Comparison of ENCODE assay signal across 18 mouse cellular contexts in genomic region chr5:66569141-66569801, GRCm38 (mm10). TPM values are rescaled to one million over a fixed set of nuclear protein-coding genes. Genes with fewer than 3 reads are reported as not detected.
DNase-seq lines count a peak whose midpoint lies in the region; ATAC-seq and TF ChIP-seq lines count a peak whose summit lies in the region.
"Had no signal": no experiment of that assay in that cellular context is flagged by ENCODE, and none has a peak within 500 bp of the region (broad histone marks: within the 10 kb centered on the region; RNA-seq: fewer than 3 reads in every experiment).

No protein-coding gene starts in this region.

- no peak overlapping the region for H3K9ac ChIP-seq in midbrain, embryonic 14.5 days (replicated peaks; ENCODE audit: low read length)
- no peak overlapping the region for H3K9ac ChIP-seq in limb, embryonic 15.5 days
- H3K9ac ChIP-seq: forebrain, embryonic 15.5 days had no signal

- H3K36me3 ChIP-seq in kidney, adult 2 months (ENCODE audit: control insufficient read depth, insufficient read depth, low read length): no peaks in the 10 kb centered on the region
- no peaks in the 10 kb centered on the region for H3K36me3 ChIP-seq in midbrain, embryonic 14.5 days (ENCODE audit: control insufficient read depth, insufficient read depth, low read length)
- H3K36me3 ChIP-seq in midbrain, embryonic 10.5 days: no peaks in the 10 kb centered on the region
- no peaks in the 10 kb centered on the region for H3K36me3 ChIP-seq in limb, embryonic 15.5 days
- H3K36me3 ChIP-seq: forebrain, embryonic 15.5 days had no signal

- no peak overlapping the region for H3K4me3 ChIP-seq in kidney, adult 2 months (ENCODE audit: insufficient read depth, low read depth, low read length)
- H3K4me3 ChIP-seq in midbrain, embryonic 14.5 days (replicated peaks; ENCODE audit: low read depth, low read length): no peak overlapping the region
- no peak overlapping the region for H3K4me3 ChIP-seq in midbrain, embryonic 10.5 days
- no peak overlapping the region for H3K4me3 ChIP-seq in limb, embryonic 15.5 days
- H3K4me3 ChIP-seq: forebrain, embryonic 15.5 days; megakaryocyte, embryonic 14.5 days had no signal

- H3K27ac ChIP-seq in kidney, adult 2 months (ENCODE audit: insufficient read depth, low read depth, low read length): peak overlapping the region; percentile 24; the same call in 1 of the 2 replicates
- H3K27ac ChIP-seq in midbrain, embryonic 14.5 days (replicated peaks; ENCODE audit: low read depth, low read length): no peak overlapping the region
- no peak overlapping the region for H3K27ac ChIP-seq in midbrain, embryonic 10.5 days (replicated peaks)
- H3K27ac ChIP-seq in limb, embryonic 15.5 days: peak overlapping the region; percentile 17; the same call in 1 of the 2 replicates
- H3K27ac ChIP-seq: forebrain, embryonic 15.5 days had no signal

- no peaks in the 10 kb centered on the region for H3K27me3 ChIP-seq in kidney, adult 2 months (replicated peaks; ENCODE audit: control insufficient read depth, insufficient read depth, low read length)
- no peaks in the 10 kb centered on the region for H3K27me3 ChIP-seq in midbrain, embryonic 14.5 days (ENCODE audit: control insufficient read depth, insufficient read depth, low read length)
- H3K27me3 ChIP-seq in midbrain, embryonic 10.5 days (ENCODE audit: low read depth, poor library complexity, severe bottlenecking): no peaks in the 10 kb centered on the region
- H3K27me3 ChIP-seq in limb, embryonic 15.5 days: no peaks in the 10 kb centered on the region
- H3K27me3 ChIP-seq: forebrain, embryonic 15.5 days had no signal

- no peaks in the 10 kb centered on the region for H3K9me3 ChIP-seq in midbrain, embryonic 14.5 days (ENCODE audit: control insufficient read depth, low read length)
- no peaks in the 10 kb centered on the region for H3K9me3 ChIP-seq in midbrain, embryonic 10.5 days (replicated peaks)
- H3K9me3 ChIP-seq in limb, embryonic 15.5 days: no peaks in the 10 kb centered on the region
- H3K9me3 ChIP-seq: forebrain, embryonic 15.5 days had no signal

- TF ChIP-seq POLR2A in kidney, adult 2 months (IDR thresholded peaks at IDR 0.05; ENCODE audit: low read depth, low read length): no peak

- peaks cover 29% of the 10 kb centered on the region for H3K4me1 ChIP-seq in kidney, adult 2 months (ENCODE audit: control insufficient read depth, insufficient read depth, low read length)
- H3K4me1 ChIP-seq in midbrain, embryonic 14.5 days (ENCODE audit: control insufficient read depth, insufficient read depth, low read length): no peaks in the 10 kb centered on the region
- H3K4me1 ChIP-seq in midbrain, embryonic 10.5 days: peaks cover 22% of the 10 kb centered on the region
- peaks cover 13% of the 10 kb centered on the region; the same call in 1 of the 2 replicates for H3K4me1 ChIP-seq in limb, embryonic 15.5 days
- H3K4me1 ChIP-seq: megakaryocyte, embryonic 14.5 days had no signal

- no peak for ATAC-seq in midbrain, embryonic 14.5 days (ENCODE audit: low FRiP score, low TSS enrichment)
- no peak for ATAC-seq in limb, embryonic 15.5 days (ENCODE audit: insufficient number of reproducible peaks, low FRiP score, low TSS enrichment, low read depth)
- ATAC-seq: activated CD4-positive, CD25-positive, alpha-beta regulatory T cell, adult 4 months; forebrain, embryonic 15.5 days had no signal

- 39% methylated on average over 9 of the region's 9 CpGs for WGBS in kidney, adult 2 months
- WGBS in midbrain, embryonic 14.5 days: 70% methylated on average over 9 of the region's 9 CpGs
- WGBS in midbrain, embryonic 10.5 days: 73% methylated on average over 9 of the region's 9 CpGs
- 55% methylated on average over 9 of the region's 9 CpGs for WGBS in limb, embryonic 15.5 days

- DNase-seq in heart, adult 11 months: peak; percentile 93
- DNase-seq in heart, postnatal 10 days: no peak
- no peak for DNase-seq in kidney, adult 2 months
- DNase-seq in kidney, adult 8-10 months: no peak
- peak; percentile 20 for DNase-seq in midbrain, embryonic 14.5 days
- no peak for DNase-seq in midbrain, embryonic 10.5 days (ENCODE audit: low spot score)
- no peak for DNase-seq in liver
- DNase-seq: adrenal gland, postnatal 36 days; cerebellum, adult 9-11 months; embryo, embryonic 11 days; kidney, adult 11 months; lung, adult 18-20 months; right cerebral cortex, postnatal 14 days; thymus, adult 18-20 months had no signal

- intact Hi-C loops in heart, postnatal 10 days (cut with DNase I): loop anchor here (5.0 kb wide), 1 partner anchor 33 kb away; no protein-coding TSS in a partner anchor

- H3K4me2 ChIP-seq in midbrain, embryonic 14.5 days (ENCODE audit: low read length): no peak overlapping the region
- H3K4me2 ChIP-seq in limb, embryonic 15.5 days: no peak overlapping the region
- H3K4me2 ChIP-seq: forebrain, embryonic 15.5 days had no signal

- no peak for TF ChIP-seq CTCF in kidney, adult 2 months (conservative IDR thresholded peaks at IDR 0.05; ENCODE audit: insufficient read depth, insufficient read length, low read depth, low read length)

RNA-seq across cellular contexts. Expression of gene Apbb2, which starts 49.3 kb away (rescaled TPM):
- total RNA-seq in heart, postnatal 10 days (2021): 10 to 100 TPM; 67.6 to 69.2 TPM
- 21.4 and 27.7 TPM in 2 replicates for polyA plus RNA-seq in kidney, adult 2 months (2012; rRNA removed)
- polyA plus RNA-seq in midbrain, embryonic 14.5 days (2014; fragmentation: Nextera tagmentation; extraction: Ambion mirVana): 99.9 and 116 TPM in 2 replicates
- polyA plus RNA-seq in midbrain, embryonic 10.5 days (2016; fragmentation: Nextera tagmentation; extraction: Ambion mirVana): 28.2 and 37.8 TPM in 2 replicates
- polyA plus RNA-seq in limb, embryonic 15.5 days (2015; fragmentation: Nextera tagmentation; extraction: Ambion mirVana): 43.2 and 45.6 TPM in 2 replicates

Comparison
In these comparisons a context has a peak if more than half of its experiments do, and no peak if none do; other contexts are left out.
1. DNase-seq: peak in heart, adult 11 months (single experiment) and midbrain, embryonic 14.5 days (single experiment); none in heart, postnatal 10 days (0 of 2), kidney, adult 2 months (single experiment), kidney, adult 8-10 months (0 of 2), midbrain, embryonic 10.5 days (single experiment) and liver (single experiment).
2. H3K27ac ChIP-seq: peak in kidney, adult 2 months (single experiment) and limb, embryonic 15.5 days (single experiment); none in midbrain, embryonic 14.5 days (single experiment) and midbrain, embryonic 10.5 days (single experiment).